Mouse (Mus musculus): ENCODE results near the gene Fam71f2. TPM values are rescaled to one million over a fixed set of nuclear protein-coding genes. Genes with fewer than 3 reads are reported as not detected.

Gene Fam71f2
- polyA plus RNA-seq (2015; fragmentation: Nextera tagmentation; extraction: Ambion mirVana), result 0.26 and 0.46 TPM in 2 replicates

DNA sequence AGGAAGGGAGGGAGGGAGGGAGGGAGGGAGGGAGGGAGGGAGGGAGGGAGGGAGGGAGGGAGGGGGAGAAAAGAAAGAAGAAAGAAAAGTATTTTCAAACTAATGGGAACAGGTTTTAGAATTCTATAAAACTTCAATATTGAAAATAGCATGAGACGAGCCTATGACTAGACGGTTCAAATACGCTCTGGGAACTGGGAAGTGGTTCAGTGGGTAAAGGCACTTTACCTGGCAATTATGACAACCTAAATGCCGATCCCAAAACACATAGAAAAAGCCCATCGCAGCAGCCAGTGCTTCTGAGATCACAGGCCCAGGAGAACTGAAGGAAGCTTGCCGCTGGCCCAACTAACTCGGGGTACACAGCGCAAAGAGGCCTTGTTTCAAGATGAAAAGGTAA is at the start of gene Fam71f2:
Gene Fam71f2, plus strand, starts transcription at position 301 of the 400 bp plus-strand sequence.
- Histone ChIP-seq H3K4me3 (replicated peaks) (no peak within 1 kb of the TSS), H3K36me3 (peaks cover 5% of the 10 kb centered on the region; the same call in 1 of the 2 replicates), H3K27ac (replicated peaks) (no peak within 1 kb of the TSS), H3K4me1 (no peaks in the 10 kb centered on the region), H3K27me3 (replicated peaks) (no peaks in the 10 kb centered on the region), H3K9ac (replicated peaks) (no peak within 1 kb of the TSS), H3K4me2 (no peak within 1 kb of the TSS), H3K9me3 (replicated peaks) (no peaks in the 10 kb centered on the region)
- ATAC-seq (ENCODE audit: low FRiP score), result no peak
- 88% methylated on average over 8 of the region's 8 CpGs for WGBS

DNA sequence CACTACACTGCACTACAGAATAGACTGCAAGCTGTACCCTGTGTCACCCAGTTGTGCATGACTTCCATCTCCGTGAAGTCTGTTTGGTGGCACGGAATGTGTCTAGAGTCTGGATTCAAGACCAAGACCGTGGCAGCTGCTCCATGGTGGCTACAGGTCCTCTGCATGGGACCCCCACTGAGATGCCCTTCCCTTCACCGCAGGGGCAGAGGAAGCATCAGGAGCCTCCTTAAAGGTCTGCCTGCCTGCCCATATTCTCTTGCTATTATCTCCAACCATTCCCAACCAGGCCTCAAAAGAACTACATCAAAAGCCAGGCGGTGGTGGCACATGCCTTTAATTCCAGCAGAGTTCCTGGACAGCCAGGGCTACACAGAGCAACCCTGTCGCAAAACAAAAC is 49.0 kb upstream of the Fam71f2 start:
- WGBS, result 64% methylated on average over 6 of the region's 6 CpGs
- no peak for ATAC-seq (ENCODE audit: low FRiP score)
- no peaks in the 10 kb centered on the region for H3K27me3 ChIP-seq (replicated peaks)
- no peak overlapping the region for H3K4me2 ChIP-seq
- H3K9ac ChIP-seq (replicated peaks), result no peak overlapping the region
- H3K4me1 ChIP-seq, result no peaks in the 10 kb centered on the region
- H3K4me3 ChIP-seq (replicated peaks), result no peak overlapping the region
- no peaks in the 10 kb centered on the region for H3K9me3 ChIP-seq (replicated peaks)
- H3K36me3 ChIP-seq, result no peaks in the 10 kb centered on the region
- H3K27ac ChIP-seq (replicated peaks), result no peak overlapping the region

DNA sequence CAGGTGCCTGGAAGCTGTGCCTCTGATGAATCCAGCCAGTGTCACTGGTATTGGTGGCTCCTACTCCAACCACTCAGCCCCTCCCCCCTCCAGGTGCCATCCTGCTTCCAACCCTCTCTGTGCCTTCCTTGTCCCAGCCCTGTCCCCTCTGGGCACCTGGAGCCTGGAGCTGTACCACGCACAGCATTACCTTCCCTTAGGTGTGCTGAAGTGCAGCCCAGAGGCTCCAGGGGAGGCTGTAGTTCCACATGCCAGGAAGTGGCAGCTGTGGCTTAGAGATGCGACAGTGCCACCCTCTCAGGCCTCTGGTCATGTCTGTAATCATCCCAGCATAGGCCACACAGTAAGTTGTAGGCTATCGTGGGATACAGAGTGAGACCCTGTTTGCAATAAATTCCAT is 47.6 kb upstream of the Fam71f2 start:
- no peak overlapping the region for H3K4me3 ChIP-seq (replicated peaks)
- H3K4me2 ChIP-seq, result no peak overlapping the region
- no peaks in the 10 kb centered on the region for H3K36me3 ChIP-seq
- 77% methylated on average over 3 of the region's 3 CpGs for WGBS
- no peaks in the 10 kb centered on the region for H3K9me3 ChIP-seq (replicated peaks)
- no peaks in the 10 kb centered on the region for H3K4me1 ChIP-seq
- no peak for ATAC-seq (ENCODE audit: low FRiP score)
- no peak overlapping the region for H3K9ac ChIP-seq (replicated peaks)
- no peaks in the 10 kb centered on the region for H3K27me3 ChIP-seq (replicated peaks)
- no peak overlapping the region for H3K27ac ChIP-seq (replicated peaks)

DNA sequence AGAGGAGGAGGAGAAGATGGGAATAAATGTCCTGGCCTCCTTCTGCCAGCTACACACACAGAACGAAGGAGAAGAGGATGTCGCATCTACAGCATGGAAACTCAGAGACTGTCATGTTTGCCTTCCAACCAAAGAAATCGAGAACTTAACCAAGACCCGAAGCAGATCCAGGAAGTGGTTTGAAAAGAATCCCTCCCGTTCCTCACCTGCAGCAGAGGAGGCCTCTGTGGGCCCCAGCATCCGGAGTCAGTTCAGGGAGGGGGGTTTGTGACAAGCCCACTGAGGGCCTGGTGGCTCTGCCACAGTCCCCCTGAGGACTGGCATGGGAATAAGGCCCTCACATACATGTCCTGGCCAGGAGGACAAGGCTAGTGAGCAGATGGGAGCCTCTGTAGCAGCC is 47.1 kb upstream of the Fam71f2 start:
- no peak overlapping the region for H3K27ac ChIP-seq (replicated peaks)
- WGBS, result 89% methylated on average over 6 of the region's 6 CpGs
- H3K4me1 ChIP-seq, result no peaks in the 10 kb centered on the region
- H3K9me3 ChIP-seq (replicated peaks), result no peaks in the 10 kb centered on the region
- no peak for ATAC-seq (ENCODE audit: low FRiP score)
- H3K4me2 ChIP-seq, result no peak overlapping the region
- no peak overlapping the region for H3K9ac ChIP-seq (replicated peaks)
- no peaks in the 10 kb centered on the region for H3K36me3 ChIP-seq
- no peak overlapping the region for H3K4me3 ChIP-seq (replicated peaks)
- no peaks in the 10 kb centered on the region for H3K27me3 ChIP-seq (replicated peaks)

DNA sequence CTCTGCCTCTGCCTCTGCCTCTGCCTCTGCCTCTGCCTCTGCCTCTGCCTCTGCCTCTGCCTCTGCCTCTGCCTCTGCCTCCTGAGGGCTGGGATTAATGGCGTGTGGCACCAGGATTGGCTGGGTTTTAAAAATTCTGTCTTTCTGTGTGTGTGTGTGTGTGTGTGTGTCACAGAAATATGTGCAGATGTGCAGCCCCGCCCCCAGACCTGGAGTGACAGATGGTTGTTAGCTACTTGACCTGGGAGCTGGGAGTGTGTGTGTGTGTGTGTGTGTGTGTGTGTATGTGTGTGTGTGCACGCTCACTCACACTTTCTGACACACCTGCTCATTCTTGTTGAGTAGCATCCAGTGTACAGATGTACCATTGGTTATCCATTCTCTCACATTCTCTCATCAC is 45.7 kb upstream of the Fam71f2 start:
- no peak overlapping the region for H3K9ac ChIP-seq (replicated peaks)
- H3K9me3 ChIP-seq (replicated peaks), result no peaks in the 10 kb centered on the region
- H3K27me3 ChIP-seq (replicated peaks), result no peaks in the 10 kb centered on the region
- 79% methylated on average over 3 of the region's 3 CpGs for WGBS
- H3K4me3 ChIP-seq (replicated peaks), result no peak overlapping the region
- H3K36me3 ChIP-seq, result no peaks in the 10 kb centered on the region
- no peak overlapping the region for H3K4me2 ChIP-seq
- no peaks in the 10 kb centered on the region for H3K4me1 ChIP-seq
- H3K27ac ChIP-seq (replicated peaks), result no peak overlapping the region
- ATAC-seq (ENCODE audit: low FRiP score), result no peak

DNA sequence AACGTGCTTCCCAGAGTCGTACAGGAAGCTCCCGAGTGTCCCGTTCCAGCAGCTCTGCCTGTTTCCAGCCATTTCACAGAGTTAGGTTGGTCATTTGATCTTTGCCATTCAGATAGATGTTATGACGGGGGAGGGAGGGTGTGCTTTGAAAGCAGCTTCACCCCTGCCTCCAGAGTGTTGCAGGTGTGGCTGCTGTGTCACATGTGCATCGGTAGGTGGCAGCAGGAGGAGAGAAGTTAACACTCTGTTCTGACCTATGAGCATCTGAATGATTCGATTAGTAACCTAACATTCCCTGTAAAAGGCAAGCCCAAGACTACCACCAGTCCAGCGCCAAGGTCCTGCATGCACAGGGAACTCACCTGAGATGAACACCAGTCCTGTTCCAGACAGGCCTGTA is 45.1 kb upstream of the Fam71f2 start:
- H3K4me3 ChIP-seq (replicated peaks), result no peak overlapping the region
- no peaks in the 10 kb centered on the region for H3K4me1 ChIP-seq
- no peak overlapping the region for H3K4me2 ChIP-seq
- H3K9me3 ChIP-seq (replicated peaks), result no peaks in the 10 kb centered on the region
- WGBS, result 54% methylated on average over 8 of the region's 8 CpGs
- no peak overlapping the region for H3K9ac ChIP-seq (replicated peaks)
- H3K36me3 ChIP-seq, result no peaks in the 10 kb centered on the region
- H3K27me3 ChIP-seq (replicated peaks), result no peaks in the 10 kb centered on the region
- no peak overlapping the region for H3K27ac ChIP-seq (replicated peaks)
- 0 out of 2 replicates have a peak, but pooled peaks have one; percentile 38 for ATAC-seq (ENCODE audit: low FRiP score)

DNA sequence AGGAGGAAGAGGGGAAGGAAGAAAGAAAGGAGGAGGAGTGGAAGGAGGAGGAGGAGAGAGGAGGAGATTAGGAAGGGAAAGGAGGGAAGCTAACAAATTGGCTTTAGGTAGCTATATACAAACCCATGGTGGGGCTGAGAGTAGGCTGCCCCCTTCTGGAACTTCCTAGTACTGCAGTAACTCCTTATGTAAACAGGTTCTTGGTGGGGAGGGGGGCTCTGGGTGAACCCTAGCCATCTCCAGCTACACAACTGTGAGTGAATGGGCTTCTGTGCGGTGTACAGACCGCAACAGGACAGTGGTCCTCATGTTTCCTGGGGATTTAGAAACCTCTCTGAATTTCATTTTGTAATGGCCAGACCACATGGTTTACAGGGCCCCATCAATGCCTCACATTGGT is 38.6 kb upstream of the Fam71f2 start:
- Histone ChIP-seq H3K27me3 (replicated peaks) (no peaks in the 10 kb centered on the region), H3K36me3 (no peaks in the 10 kb centered on the region), H3K9ac (replicated peaks) (no peak overlapping the region), H3K27ac (replicated peaks) (no peak overlapping the region), H3K9me3 (replicated peaks) (no peaks in the 10 kb centered on the region), H3K4me3 (replicated peaks) (no peak overlapping the region), H3K4me1 (no peaks in the 10 kb centered on the region), H3K4me2 (no peak overlapping the region)
- no peak for ATAC-seq (ENCODE audit: low FRiP score)
- WGBS, result 42% methylated on average over 2 of the region's 2 CpGs

DNA sequence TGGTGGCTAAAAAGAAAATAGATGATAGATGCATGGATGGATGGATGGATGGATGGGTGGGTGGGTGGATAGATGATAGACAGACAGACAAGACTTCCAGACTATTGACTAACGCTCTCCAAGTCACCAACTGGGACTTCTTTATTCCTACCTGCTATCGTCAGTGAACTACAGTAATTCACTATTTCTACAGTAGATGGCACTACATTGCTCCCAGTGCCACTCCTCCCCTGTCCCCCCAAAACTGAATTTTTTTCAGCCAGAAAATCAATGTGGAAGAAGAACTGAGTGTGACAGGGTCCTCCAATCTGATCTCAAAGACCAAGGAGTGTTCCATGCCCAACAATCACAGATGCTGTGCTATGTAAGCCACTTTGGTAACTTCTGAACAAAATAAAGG is 37.7 kb upstream of the Fam71f2 start:
- 47% methylated on average over 2 of the region's 2 CpGs for WGBS
- Histone ChIP-seq H3K27ac (replicated peaks) (no peak overlapping the region), H3K9ac (replicated peaks) (no peak overlapping the region), H3K36me3 (no peaks in the 10 kb centered on the region), H3K4me3 (replicated peaks) (no peak overlapping the region), H3K27me3 (replicated peaks) (no peaks in the 10 kb centered on the region), H3K9me3 (replicated peaks) (no peaks in the 10 kb centered on the region), H3K4me1 (no peaks in the 10 kb centered on the region), H3K4me2 (no peak overlapping the region)
- ATAC-seq (ENCODE audit: low FRiP score), result no peak

DNA sequence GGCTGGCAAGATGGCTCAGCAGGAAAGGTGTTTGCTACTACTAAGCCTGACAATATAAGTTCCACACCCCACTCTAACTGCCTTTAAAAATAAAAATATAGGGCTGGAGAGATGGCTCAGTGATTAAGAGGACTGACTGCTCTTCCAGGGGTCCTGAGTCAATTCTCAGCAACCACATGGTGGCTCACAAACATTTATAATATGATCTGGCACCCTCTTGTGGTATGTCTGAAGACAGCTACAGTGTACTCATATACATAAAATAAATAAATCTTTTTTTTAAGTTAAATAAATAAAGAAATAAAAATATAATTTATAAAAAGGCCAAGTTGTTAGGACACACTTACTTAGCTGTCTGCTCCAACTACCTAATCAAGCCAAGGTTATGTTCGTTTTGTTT is 37.1 kb upstream of the Fam71f2 start:
- Histone ChIP-seq H3K27ac (replicated peaks) (no peak overlapping the region), H3K27me3 (replicated peaks) (no peaks in the 10 kb centered on the region), H3K9me3 (replicated peaks) (no peaks in the 10 kb centered on the region), H3K9ac (replicated peaks) (no peak overlapping the region), H3K36me3 (no peaks in the 10 kb centered on the region), H3K4me2 (no peak overlapping the region), H3K4me1 (no peaks in the 10 kb centered on the region), H3K4me3 (replicated peaks) (no peak overlapping the region)
- 69% methylated on average over 1 of the region's 1 CpGs for WGBS
- ATAC-seq (ENCODE audit: low FRiP score), result no peak

DNA sequence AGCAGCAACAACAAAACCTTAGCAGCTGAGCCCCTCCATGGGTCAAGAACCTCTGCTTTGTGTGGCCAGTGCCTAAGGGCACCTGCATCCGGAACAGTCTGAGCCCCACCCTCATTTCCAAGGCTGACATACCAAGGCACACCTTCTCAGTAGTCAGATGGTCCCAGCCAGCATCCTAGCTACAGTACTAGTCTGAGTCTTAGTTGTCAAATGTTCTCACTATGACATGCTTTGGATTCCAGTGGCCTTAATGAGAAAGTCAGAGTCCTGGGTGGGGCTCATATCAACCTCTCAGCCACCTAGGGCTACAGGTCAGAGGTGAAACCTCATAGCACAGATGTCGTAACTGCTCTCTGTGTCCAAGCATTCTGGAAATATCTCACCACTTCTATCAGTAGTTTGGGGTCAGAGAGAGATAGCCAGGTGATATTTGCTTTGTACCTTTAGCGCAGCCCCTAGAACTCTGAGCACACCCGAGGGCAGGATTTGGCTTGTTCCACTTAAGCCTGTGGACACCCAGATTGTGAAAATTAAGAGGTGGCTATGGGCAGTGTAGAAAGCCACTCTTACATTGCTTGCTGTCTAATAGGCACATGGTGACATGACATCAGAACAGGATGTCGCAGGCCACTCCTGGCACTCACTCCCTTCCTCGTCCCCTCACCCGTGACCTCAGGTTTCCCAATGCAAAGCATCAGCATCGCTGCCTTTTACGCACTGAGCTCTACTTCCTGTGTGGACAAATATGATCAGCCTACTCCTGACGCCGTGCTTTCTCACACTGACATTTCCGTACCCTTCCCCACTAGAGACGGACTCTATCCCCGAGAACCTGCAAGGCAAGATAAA is 33.9 kb upstream of the Fam71f2 start:
- Histone ChIP-seq H3K4me1 (no peaks in the 10 kb centered on the region), H3K27ac (replicated peaks) (no peak overlapping the region), H3K9me3 (replicated peaks) (no peaks in the 10 kb centered on the region), H3K27me3 (replicated peaks) (no peaks in the 10 kb centered on the region), H3K36me3 (no peaks in the 10 kb centered on the region), H3K4me2 (no peak overlapping the region), H3K4me3 (replicated peaks) (no peak overlapping the region), H3K9ac (replicated peaks) (no peak overlapping the region)
- ATAC-seq (ENCODE audit: low FRiP score), result no peak
- WGBS, result 79% methylated on average over 14 of the region's 14 CpGs

DNA sequence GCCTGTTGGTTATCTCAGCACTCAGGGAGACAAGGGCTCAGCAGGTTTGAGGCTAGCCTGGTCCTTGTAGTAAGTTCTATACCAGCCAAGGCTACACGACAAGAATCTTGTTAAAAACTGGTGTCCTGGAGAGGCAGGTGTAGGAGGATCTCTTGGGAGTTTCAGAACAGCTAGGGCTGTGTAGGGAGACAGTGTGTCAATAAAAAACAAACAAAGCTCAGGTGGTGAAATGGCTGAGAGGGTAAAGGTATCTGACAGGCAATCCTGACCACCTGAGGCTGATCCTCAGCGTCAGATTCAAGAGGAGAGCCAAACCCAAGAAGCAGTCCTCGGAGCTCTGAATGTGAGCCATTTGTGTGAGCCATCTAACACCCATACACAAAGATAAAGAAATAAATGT is 33.2 kb upstream of the Fam71f2 start:
- no peaks in the 10 kb centered on the region for H3K36me3 ChIP-seq
- no peak overlapping the region for H3K4me3 ChIP-seq (replicated peaks)
- H3K27ac ChIP-seq (replicated peaks), result no peak overlapping the region
- no peak for ATAC-seq (ENCODE audit: low FRiP score)
- 86% methylated on average over 3 of the region's 3 CpGs for WGBS
- no peak overlapping the region for H3K9ac ChIP-seq (replicated peaks)
- H3K27me3 ChIP-seq (replicated peaks), result no peaks in the 10 kb centered on the region
- no peaks in the 10 kb centered on the region for H3K4me1 ChIP-seq
- no peak overlapping the region for H3K4me2 ChIP-seq
- H3K9me3 ChIP-seq (replicated peaks), result no peaks in the 10 kb centered on the region

DNA sequence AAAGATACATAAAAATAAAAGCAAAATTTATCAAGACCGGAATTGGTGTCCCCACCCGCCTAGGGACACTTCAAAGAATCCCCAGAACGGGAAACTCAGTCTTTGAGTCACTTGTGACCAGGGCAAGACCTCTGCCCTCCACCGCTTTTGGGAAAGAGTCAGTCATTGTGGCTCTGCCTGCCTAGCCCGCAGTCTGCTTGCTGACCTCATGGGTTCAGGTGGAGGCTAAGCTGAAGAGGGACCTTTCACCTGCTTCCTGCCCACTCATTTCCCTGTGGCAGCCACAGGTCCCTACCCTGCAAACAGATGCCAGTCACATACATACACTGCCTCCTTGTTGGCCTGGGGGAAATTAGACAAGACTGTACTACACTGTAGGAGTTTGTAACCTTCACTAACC is 32.8 kb upstream of the Fam71f2 start:
- Histone ChIP-seq H3K4me1 (no peaks in the 10 kb centered on the region), H3K36me3 (no peaks in the 10 kb centered on the region), H3K9me3 (replicated peaks) (no peaks in the 10 kb centered on the region), H3K4me2 (no peak overlapping the region), H3K27ac (replicated peaks) (no peak overlapping the region), H3K4me3 (replicated peaks) (no peak overlapping the region), H3K27me3 (replicated peaks) (no peaks in the 10 kb centered on the region), H3K9ac (replicated peaks) (no peak overlapping the region)
- ATAC-seq (ENCODE audit: low FRiP score), result no peak
- WGBS, result 51% methylated on average over 5 of the region's 5 CpGs
